Mouse (Mus musculus) mouse embryonic stem cell (cell line): ENCODE results near the gene A930017K11Rik.

Source experiments
- in situ Hi-C, 2 experiments: fragments of 300-500 bp; cut with MboI; formaldehyde crosslinking; loops; 1 replicate in 1 of 2; 3 replicates in 1 of 2; pipeline ENCODE4 v1.14.3; 2019 to 2020; ENCODE audit warnings: low sequenced_read_pairs in 2 of 2, low pct_unique_long_range_greater_than_20kb in 1 of 2, mixed read lengths in 1 of 2; ENCODE audit not compliant: unreplicated experiment in 1 of 2

A930017K11Rik gene

GRCm38 (mm10) chr17:25961566-25961965 is 9.2 kb upstream of the A930017K11Rik start:
- in situ Hi-C loops, result no loop called here

DNA sequence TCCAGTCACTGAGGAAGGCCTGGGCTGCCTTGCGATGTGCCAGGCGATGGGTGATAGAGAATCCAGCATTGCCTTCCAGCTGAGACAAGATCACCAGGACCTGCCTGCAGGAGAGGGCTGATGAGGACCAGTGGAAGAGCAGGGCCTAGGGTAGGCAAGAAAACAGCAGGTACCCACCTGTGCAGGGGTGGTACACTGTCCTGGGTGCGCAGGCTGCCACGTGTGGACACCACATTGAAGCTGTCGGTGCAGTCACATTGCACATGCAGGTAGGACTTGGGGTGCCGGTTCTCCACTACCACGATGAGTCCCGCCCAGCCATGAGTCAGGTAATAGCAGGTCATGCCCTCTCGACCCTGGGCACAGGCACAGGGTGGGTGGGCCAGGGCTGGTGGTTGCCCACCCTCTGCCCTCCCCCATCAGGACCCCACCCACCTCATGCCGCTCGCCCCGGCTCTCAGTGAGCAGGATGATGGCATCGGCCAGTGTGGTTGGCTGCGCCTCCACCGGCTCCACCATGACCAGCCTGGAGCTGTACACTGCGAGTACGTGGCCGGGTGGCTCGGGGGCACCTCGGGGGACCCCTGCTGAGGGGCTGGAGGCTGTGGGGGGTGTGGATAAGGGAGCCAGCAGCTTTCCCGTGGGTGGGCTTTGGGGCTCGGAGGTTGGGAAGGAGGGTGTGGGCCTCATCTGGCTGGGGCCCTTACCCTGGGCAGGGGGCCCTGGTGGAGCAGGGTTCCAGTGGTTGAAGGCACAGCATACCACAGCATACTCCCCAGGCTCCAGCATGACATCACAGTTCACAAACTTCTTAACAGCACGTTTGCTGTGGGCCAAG is 7.5 kb upstream of the A930017K11Rik start:
- in situ Hi-C loops, result no loop called here

DNA sequence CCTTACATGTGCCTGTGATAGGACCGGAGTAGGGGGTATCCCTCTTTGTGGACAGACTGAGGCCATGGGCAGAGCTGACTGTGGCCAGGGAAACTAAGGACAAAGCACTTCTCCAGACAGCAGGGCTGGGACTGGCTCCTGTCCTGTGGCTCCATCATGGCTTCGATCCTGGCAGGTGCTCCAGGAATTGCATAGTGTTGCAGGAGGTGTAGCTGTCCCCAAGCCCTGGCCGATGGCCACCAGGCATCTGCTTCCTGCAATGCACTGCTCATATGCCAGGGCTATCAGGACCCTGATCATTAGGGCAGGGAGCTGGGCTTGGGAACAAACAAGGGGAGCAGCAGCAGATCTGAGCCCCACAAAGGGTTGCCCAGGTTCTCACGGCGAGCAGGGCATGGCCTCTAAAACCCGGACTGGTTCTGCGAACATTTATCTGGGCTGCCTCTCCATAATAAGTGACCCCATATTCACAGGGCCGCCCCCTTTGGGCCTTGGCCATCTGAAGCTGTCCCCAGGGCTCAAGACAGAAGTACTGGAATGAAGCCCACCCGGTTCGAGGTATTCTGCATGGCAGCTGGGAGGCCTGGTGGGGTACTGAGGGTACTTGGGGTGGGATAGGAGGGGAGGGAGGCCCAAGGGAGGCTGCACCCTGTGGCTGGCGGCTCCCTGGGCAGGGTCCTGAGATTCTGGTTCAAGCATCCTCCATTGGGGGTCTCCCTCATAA is 6.6 kb upstream of the A930017K11Rik start:
- in situ Hi-C loops, result no loop called here

GRCm38 (mm10) chr17:25957586-25958051 is 5.3 kb upstream of the A930017K11Rik start:
- in situ Hi-C loops, result no loop called here

DNA sequence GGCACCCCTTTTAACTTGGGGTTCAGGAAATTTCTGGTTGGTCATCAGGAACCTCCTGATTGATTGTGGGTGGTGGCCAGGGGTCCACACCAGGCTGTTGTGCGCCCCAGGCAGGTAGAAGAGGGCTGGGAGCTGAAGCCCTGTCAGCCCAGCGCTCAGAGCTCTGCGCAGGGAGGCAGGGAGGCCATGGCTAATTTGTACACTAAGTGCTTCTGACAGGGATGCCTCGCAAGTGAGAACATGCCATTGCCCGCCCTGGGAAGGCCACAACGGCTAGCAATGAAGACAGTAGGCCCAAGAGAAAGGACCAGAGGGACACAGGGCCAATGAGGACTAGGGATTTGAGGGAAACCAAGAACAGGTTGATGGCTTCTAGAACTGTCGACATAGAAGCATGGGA is 4.3 kb upstream of the A930017K11Rik start:
- in situ Hi-C loops, result no loop called here

DNA sequence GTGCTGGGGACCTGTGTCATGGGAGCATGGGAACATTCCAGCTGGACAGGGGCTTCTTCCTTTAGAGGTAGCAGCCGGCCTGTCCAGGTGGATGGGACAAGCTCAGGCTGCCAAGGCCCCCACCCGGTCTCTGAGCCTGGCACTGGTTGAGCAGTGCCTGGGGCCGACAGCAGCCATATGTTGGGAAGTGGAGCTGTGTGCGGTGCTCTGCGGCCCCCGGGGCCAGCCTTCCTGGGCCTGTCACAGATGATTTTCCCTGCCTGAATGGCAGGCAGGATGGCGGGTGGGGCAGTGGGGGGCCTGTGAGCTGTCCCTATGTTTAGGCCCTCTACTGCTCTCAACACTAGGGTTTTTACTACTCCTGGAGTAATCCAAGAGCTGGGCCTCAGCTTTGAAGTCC is 3.8 kb upstream of the A930017K11Rik start:
- in situ Hi-C loops, result no loop called here

GRCm38 (mm10) chr17:25955736-25956135 is 3.4 kb upstream of the A930017K11Rik start:
- in situ Hi-C loops, result no loop called here

DNA sequence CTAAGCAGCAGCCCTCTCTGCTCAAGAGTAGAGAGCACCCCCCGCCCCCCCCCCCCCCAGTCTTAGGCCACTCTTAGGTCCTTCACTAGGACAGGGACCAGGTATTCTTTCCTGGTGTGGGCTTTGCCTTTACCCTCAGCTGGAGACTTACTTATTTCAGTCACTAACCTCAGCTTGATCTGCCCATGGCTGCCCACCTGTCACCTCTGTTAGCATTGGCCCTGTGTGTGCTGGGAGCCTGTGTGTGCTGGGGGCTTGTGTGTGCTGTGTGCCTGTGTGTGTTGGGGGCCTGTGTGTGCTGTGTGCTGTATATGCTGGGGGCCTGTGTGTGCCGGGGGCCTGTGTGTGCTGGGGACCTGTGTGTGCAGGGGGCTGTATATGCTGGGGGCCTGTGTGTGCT is 2.3 kb upstream of the A930017K11Rik start:
- in situ Hi-C loops, result no loop called here

GRCm38 (mm10) chr17:25953161-25953560 is 796 bp upstream of the A930017K11Rik start:
- in situ Hi-C loops, result no loop called here

DNA sequence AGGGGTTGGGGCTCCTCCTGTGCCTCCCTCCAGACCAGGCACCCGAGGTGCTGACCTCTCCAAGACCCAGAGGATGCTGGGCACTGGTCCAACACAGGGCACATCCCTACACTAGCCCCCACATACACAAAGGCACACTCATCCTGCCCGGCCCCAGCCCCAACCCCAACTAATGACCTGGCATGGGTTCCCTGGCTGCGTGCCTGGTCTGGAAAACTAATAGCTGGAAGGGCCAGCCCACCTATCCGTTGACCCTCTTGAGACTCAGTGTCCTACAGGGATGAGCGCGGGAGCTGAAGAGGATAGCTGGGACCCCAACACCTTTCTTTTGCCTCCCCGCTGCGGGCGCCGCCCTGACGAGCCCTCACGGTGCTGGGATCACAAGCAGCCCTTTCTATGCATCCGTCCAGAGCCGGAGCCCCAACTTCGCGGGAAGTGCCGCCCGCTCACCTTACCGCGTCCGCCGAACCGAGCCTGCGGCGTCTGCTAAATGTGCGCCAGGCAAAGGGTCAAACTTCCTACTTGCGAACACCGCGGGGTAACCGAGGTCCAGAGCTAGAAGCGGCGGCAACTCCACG is 1.1 kb downstream of the A930017K11Rik start:
- in situ Hi-C loops, result no loop called here

DNA sequence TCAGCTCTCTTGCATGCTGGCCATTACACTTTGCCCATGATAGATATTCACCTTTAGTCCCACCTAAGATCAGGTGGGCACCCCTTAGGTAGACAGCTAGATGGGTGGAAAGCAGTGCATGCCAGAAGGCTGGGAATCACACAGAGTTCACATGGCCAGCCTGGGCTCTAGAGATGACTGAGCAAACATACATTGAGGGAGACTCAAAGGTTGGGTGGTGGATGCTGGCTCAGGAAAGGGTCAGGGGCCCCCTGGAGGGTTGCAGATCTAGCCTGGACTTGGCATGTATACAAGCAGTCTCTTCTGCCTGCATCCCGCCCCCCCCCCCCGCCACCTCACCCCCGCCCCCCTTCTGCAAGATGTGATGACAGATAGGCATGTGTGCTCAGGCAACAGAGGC is 1.7 kb downstream of the A930017K11Rik start:
- in situ Hi-C loops, result no loop called here

DNA sequence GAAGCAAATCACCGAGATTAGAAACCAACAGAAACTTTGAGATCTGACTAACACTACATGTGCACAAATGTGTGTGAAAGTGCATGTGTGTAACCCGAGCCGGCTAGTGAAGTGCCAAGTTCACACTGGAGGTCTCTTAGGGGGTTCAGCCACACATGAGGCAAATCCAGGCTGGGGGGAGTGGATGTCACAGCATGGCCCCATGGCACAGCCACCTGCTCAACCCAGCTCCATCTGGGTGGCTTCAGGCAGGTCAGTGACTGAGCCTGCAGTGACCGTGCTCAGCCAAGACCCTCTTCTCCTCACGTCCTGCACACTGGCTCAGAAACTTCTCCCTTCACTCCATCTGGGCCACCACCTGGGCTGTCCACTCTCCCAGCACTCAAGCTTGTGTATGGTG is 2.4 kb downstream of the A930017K11Rik start:
- in situ Hi-C loops, result no loop called here

DNA sequence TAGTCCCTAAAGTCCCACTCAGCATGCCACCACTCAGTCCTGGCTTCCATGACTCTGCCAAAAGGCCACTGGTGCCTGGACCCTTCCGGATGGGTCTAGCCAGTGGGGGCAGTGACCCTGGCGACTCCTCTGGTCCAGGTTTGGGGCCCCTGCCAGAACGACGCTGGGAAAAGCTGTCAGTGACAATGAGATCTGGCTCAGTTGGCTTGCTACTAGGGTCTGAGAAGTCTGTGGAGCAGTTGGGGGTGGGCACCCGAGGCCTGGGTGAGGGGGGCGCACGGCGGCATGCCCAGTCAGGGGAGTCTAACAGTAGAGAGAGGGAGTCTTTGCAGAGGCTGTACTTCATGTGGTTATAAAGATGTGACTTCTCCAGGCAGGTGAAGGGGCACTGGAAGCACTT is 4.3 kb downstream of the A930017K11Rik start:
- in situ Hi-C loops, result no loop called here

- in situ Hi-C loops, result no loop called here
Observed at GRCm38 (mm10) chr17:25947576-25947975, 4.8 kb downstream of the A930017K11Rik start.

DNA sequence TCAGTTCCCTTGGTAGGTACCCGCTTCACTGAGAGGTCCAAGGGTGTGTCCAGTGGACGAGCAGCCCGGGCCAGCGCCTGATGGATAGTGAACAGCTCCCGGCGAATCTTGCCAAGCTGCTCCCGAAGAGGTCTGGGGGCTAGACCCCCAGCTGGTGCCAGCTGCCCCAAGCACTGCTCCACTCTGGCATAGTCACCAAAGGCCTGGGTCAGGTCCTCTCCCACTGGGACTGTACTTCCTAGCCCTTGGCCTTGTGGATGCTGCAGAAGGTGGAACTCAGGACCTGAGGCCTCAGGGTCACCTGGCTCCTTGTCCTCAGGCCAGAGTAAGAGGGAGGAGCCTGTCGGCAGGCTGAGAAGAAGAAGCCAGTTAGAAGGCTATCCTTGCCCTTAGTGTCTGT is 5.5 kb downstream of the A930017K11Rik start:
- in situ Hi-C loops, result no loop called here

DNA sequence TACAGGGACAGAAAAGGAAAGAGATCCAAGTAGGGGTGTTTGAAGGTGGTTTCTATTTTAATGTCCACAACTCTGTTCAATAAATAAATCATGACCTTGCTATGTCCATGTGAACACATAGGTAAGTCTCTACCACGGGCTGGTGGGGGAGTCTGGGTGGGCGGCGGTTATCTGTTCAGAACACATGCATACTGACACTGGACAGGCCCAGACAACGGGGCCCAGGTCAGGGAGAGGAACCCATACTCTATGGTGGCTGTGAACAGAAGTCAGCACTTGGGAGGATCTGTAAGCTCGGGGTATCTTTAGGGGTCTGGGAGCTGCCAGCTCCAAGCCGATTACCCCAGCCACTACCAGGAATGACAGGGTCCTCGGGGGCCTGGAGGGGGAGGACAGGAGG is 6.0 kb downstream of the A930017K11Rik start:
- in situ Hi-C loops, result no loop called here

DNA sequence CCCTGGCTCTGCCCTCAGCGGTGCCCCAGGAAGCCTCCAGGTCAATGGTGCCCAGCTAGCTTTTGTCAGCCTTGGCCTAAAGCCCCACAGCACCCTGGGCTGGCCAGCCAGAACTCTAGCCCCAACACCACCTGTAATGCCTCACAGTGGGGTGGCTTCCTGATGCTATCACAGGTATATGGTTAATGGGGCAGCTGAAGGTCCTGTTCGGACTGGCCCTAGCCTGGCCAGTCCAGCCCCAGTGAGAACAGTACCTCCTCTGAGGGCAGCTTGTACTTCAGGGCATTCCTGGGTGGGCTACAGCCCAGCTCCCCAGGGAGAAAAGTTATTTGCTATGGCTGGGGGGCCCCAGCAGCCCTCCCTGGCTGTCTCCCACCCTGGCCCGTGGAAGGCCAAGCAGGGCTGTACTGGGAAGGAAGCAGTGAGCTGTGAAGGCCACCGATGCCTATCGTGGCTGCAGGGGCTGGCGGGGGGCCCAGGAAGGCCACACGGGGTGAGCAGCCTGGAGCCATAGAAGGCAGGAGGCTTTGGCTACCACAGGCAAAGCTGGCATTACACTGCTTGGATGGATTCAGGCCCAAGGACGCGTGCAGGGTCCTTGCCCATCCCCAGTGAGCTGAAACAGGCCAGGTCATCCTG is 6.7 kb downstream of the A930017K11Rik start:
- in situ Hi-C loops, result no loop called here

DNA sequence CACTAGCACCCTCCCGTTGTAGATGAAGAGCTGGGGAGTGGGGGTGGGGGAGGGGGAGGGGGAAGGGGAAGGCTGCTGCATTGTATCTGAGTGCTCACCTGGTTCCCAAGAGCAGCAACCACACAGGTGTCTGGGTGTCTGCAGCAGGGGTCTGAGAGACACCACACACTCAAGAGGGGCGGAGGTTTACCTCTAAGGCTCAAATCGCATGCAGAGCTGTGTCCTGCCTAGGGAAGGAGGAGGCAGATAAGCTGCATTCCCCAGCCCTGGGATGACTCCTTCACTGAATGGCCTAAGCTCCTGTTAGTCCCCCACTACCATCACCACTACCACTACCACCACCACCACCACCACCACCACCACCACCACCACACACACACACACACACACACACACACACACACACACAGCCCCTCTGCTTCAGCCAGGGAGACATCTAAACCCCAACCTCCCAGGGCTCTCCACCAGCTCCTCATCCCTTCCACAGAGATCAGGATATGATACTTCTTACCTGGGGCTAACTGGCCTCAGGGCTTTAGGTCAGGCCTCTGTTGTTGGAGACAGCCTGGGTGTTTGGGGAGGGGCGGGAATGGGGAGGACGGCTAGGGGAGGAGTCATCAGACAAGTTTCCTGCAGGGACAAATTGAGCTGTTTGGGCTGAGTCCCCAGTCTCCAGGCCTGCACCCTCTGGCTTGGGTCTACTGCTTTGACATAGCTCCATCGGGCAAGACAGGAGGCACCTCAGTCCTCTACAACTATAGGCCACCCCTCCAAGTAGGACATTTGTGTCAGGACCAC is 7.8 kb downstream of the A930017K11Rik start, which contains the start of the genes Pigq and Nhlrc4:
Gene Pigq, minus strand, starts transcription at position 571 of the 798 bp plus-strand sequence.
Gene Nhlrc4, minus strand, starts transcription at position 596 of the 798 bp plus-strand sequence.
- in situ Hi-C loops, result no loop called here
